Comparison of ENCODE assay signal across 20 mouse cellular contexts in the genomic region with DNA sequence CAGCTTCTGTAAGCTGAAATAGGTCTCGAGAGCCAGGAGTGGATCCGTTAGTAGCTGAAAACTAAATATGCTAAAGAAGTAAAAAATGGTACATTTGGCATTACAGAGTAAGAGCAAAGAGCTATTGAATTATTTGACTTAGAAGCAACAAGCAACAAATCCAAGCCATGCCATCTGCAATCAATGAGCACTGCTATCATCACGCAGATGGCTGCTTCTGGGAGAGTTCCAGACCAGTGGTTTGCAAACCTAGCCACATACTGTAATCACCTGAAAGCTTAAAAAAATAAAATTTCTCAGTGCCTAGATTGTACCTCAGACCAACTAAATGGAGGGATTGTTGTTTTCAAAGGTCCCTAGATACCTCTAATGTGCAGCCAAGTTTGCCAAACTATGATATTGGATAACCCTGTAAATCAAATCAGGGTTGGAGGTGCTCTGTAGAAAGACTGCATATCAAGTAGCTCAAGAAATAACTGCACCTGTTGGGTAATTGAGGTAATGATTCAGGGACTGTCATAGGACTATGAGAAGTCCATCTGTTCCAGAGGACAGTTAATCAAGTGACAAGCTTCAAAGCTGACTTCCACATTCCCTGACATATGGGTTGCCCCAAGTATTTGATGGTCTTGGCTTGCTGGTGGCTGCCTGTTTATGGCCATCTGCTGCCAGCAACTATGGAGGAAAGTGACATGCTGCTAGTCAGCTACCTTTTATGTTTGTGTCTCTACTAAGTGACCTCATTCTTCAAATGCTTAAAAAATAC.
DNase-seq lines count a peak whose midpoint lies in the region; ATAC-seq and TF ChIP-seq lines count a peak whose summit lies in the region.
"Had no signal": no experiment of that assay in that cellular context is flagged by ENCODE, and none has a peak within 500 bp of the region (broad histone marks: within the 10 kb centered on the region; RNA-seq: fewer than 3 reads in every experiment).

No protein-coding gene starts in this region.

- no peaks in the 10 kb centered on the region for H3K9me3 ChIP-seq in kidney, embryonic 14.5 days (ENCODE audit: control insufficient read depth, low read length)
- H3K9me3 ChIP-seq in limb, embryonic 13.5 days = no peaks in the 10 kb centered on the region
- no peaks in the 10 kb centered on the region for H3K9me3 ChIP-seq in limb, embryonic 10.5 days (replicated peaks)
- no peaks in the 10 kb centered on the region for H3K9me3 ChIP-seq in limb, embryonic 14.5 days (ENCODE audit: control insufficient read depth, low read length)
- H3K9me3 ChIP-seq: heart, embryonic 10.5 days; liver, embryonic 13.5 days; lung, embryonic 15.5 days; midbrain, embryonic 12.5 days; neural tube, embryonic 13.5 days had no signal

- no peaks in the 10 kb centered on the region for H3K4me1 ChIP-seq in kidney, embryonic 14.5 days (ENCODE audit: control insufficient read depth, insufficient read depth, low read length)
- no peaks in the 10 kb centered on the region for H3K4me1 ChIP-seq in limb, embryonic 13.5 days
- no peaks in the 10 kb centered on the region for H3K4me1 ChIP-seq in limb, embryonic 10.5 days
- H3K4me1 ChIP-seq in limb, embryonic 14.5 days (ENCODE audit: control insufficient read depth, insufficient read depth, low read length) = no peaks in the 10 kb centered on the region
- H3K4me1 ChIP-seq: heart, embryonic 10.5 days; liver, embryonic 13.5 days; midbrain, embryonic 12.5 days had no signal

- 63% methylated on average over 3 of the region's 3 CpGs for WGBS in kidney, embryonic 14.5 days
- 63% methylated on average over 3 of the region's 3 CpGs for WGBS in limb, embryonic 13.5 days
- 91% methylated on average over 3 of the region's 3 CpGs for WGBS in limb, embryonic 10.5 days
- 67% methylated on average over 3 of the region's 3 CpGs for WGBS in limb, embryonic 14.5 days

- H3K27ac ChIP-seq in kidney, embryonic 14.5 days (ENCODE audit: low read depth, low read length) = no peak overlapping the region
- no peak overlapping the region for H3K27ac ChIP-seq in limb, embryonic 13.5 days
- no peak overlapping the region for H3K27ac ChIP-seq in limb, embryonic 10.5 days
- no peak overlapping the region for H3K27ac ChIP-seq in limb, embryonic 14.5 days (replicated peaks; ENCODE audit: low read depth, low read length)
- H3K27ac ChIP-seq: heart, embryonic 10.5 days; liver, embryonic 13.5 days; lung, embryonic 15.5 days; macrophage; midbrain, embryonic 12.5 days; neural tube, embryonic 13.5 days had no signal

- no peak overlapping the region for H3K9ac ChIP-seq in kidney, embryonic 14.5 days (ENCODE audit: low read depth, low read length)
- H3K9ac ChIP-seq in limb, embryonic 13.5 days = no peak overlapping the region
- no peak overlapping the region for H3K9ac ChIP-seq in limb, embryonic 14.5 days (ENCODE audit: low read depth, low read length, severe bottlenecking)
- H3K9ac ChIP-seq: liver, embryonic 13.5 days; lung, embryonic 15.5 days; midbrain, embryonic 12.5 days; neural tube, embryonic 13.5 days had no signal

- no peak overlapping the region for H3K4me3 ChIP-seq in kidney, embryonic 14.5 days (ENCODE audit: low read length)
- no peak overlapping the region for H3K4me3 ChIP-seq in limb, embryonic 13.5 days
- H3K4me3 ChIP-seq in limb, embryonic 10.5 days = no peak overlapping the region
- H3K4me3 ChIP-seq in limb, embryonic 14.5 days (replicated peaks; ENCODE audit: low read length) = no peak overlapping the region
- H3K4me3 ChIP-seq: heart, embryonic 10.5 days; liver, embryonic 13.5 days; lung, embryonic 15.5 days; midbrain, embryonic 12.5 days; neural tube, embryonic 13.5 days had no signal

- no peaks in the 10 kb centered on the region for H3K27me3 ChIP-seq in kidney, embryonic 14.5 days (ENCODE audit: control insufficient read depth, insufficient read depth, low read length)
- H3K27me3 ChIP-seq in limb, embryonic 13.5 days = no peaks in the 10 kb centered on the region
- H3K27me3 ChIP-seq in limb, embryonic 10.5 days (ENCODE audit: low read depth, poor library complexity, severe bottlenecking) = no peaks in the 10 kb centered on the region
- no peaks in the 10 kb centered on the region for H3K27me3 ChIP-seq in limb, embryonic 14.5 days (ENCODE audit: control insufficient read depth, insufficient read depth, low read length)
- H3K27me3 ChIP-seq: liver, embryonic 13.5 days; lung, embryonic 15.5 days; midbrain, embryonic 12.5 days; neural tube, embryonic 13.5 days had no signal

- H3K4me2 ChIP-seq in kidney, embryonic 14.5 days (replicated peaks; ENCODE audit: low read depth, low read length) = no peak overlapping the region
- no peak overlapping the region for H3K4me2 ChIP-seq in limb, embryonic 13.5 days (replicated peaks)
- no peak overlapping the region for H3K4me2 ChIP-seq in limb, embryonic 14.5 days (replicated peaks; ENCODE audit: low read depth, low read length, severe bottlenecking)
- H3K4me2 ChIP-seq: liver, embryonic 13.5 days; lung, embryonic 15.5 days; midbrain, embryonic 12.5 days; neural tube, embryonic 13.5 days had no signal

- no peaks in the 10 kb centered on the region for H3K36me3 ChIP-seq in kidney, embryonic 14.5 days (ENCODE audit: control insufficient read depth, insufficient read depth, low read length)
- no peaks in the 10 kb centered on the region for H3K36me3 ChIP-seq in limb, embryonic 13.5 days
- no peaks in the 10 kb centered on the region for H3K36me3 ChIP-seq in limb, embryonic 10.5 days
- H3K36me3 ChIP-seq in limb, embryonic 14.5 days (ENCODE audit: control insufficient read depth, insufficient read depth, low read length) = no peaks in the 10 kb centered on the region
- H3K36me3 ChIP-seq: heart, embryonic 10.5 days; liver, embryonic 13.5 days; lung, embryonic 15.5 days; midbrain, embryonic 12.5 days; neural tube, embryonic 13.5 days had no signal

- peak; percentile 49; the same call in 1 of the 2 replicates for ATAC-seq in kidney, embryonic 14.5 days (ENCODE audit: low FRiP score, low TSS enrichment)
- ATAC-seq in limb, embryonic 13.5 days (ENCODE audit: low FRiP score, low read depth) = peak; percentile 19; the same call in 1 of the 2 replicates
- ATAC-seq in limb, embryonic 14.5 days (ENCODE audit: low FRiP score, low read depth) = no peak
- ATAC-seq: forebrain, embryonic 16.5 days had no signal

- TF ChIP-seq POLR2A in limb, embryonic 14.5 days (IDR thresholded peaks at IDR 0.05; ENCODE audit: borderline replicate concordance, extremely low read depth, insufficient read depth, insufficient read length) = no peak

- peak; percentile 58 to 59 for DNase-seq in cerebellum, postnatal 10 days
- no peak for DNase-seq in cerebellum, adult 11 months
- no peak for DNase-seq in kidney, adult 11 months
- no peak for DNase-seq in limb, embryonic 10.5 days (ENCODE audit: low spot score)
- DNase-seq in limb, embryonic 14.5 days (ENCODE audit: low spot score) = peak; percentile 4
- no peak for DNase-seq in heart, adult 18-20 months
- DNase-seq: adrenal gland, postnatal 14 days; gastrocnemius, postnatal 25 days; kidney, postnatal 14 days; liver, embryonic 13.5 days; spleen, adult 18-20 months; thymus, postnatal 25 days had no signal

Comparison
In these comparisons a context has a peak if more than half of its experiments do, and no peak if none do; other contexts are left out.
1. DNase-seq: peak in cerebellum, postnatal 10 days (2 of 2) and limb, embryonic 14.5 days (single experiment); none in cerebellum, adult 11 months (single experiment), kidney, adult 11 months (single experiment), limb, embryonic 10.5 days (single experiment) and heart, adult 18-20 months (0 of 2).